Mouse (Mus musculus) retina, embryonic 14.5 days (tissue): Measurements from ENCODE around the gene Angptl3.
A peak's percentile ranks its signal among the peaks of the same experiment; 100 is the strongest.

Source experiments
- DNase-seq: peaks from one replicate; pipeline ENCODE4 v3.0.0-alpha.2; 2015; ENCODE audit warnings: low spot score

Angptl3 gene

DNA sequence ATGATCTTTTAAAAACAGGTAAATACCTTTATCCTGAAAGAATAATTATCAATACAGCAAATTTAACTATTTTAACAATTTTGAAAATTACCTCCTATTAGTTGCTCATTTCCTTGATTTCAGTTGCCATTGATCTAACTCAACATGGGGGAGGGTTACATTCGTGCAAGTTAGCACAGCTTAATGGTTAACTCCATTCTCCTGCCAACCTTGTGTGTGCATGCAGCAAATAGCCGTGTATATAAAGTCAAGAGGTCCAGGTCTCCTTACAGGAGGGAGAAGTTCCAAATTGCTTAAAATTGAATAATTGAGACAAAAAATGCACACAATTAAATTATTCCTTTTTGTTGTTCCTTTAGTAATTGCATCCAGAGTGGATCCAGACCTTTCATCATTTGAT, at the start of gene Angptl3:
TSS of gene Angptl3 (plus strand) at position 269 of the 400 bp plus-strand sequence.
- no peak for DNase-seq

- DNase-seq: no peak
These were observed 46.1 kb upstream of the Angptl3 start for GRCm38 (mm10) chr4:98984701-98985100.

DNA sequence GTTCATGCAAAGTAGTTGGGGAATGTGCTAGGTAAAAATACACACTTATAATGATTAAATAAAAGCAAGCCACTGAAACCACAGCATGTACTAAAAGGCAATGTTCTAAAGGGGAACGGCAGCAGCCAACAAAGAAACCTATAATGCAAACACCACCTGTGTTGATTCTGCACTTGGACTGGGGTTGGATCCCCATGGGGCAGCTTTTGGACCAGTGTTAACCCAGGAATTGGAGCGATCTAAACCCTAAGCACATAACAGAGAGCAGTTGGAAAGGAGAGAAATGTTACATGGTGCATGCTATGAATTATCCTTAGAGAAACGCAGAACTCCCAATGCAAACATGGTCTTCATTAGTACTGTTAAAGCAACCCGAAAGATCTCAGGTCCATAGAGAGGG, 37.3 kb upstream of the Angptl3 start:
- DNase-seq: no peak

GRCm38 (mm10) chr4:99005574-99005973, 25.2 kb upstream of the Angptl3 start:
- no peak for DNase-seq

DNA sequence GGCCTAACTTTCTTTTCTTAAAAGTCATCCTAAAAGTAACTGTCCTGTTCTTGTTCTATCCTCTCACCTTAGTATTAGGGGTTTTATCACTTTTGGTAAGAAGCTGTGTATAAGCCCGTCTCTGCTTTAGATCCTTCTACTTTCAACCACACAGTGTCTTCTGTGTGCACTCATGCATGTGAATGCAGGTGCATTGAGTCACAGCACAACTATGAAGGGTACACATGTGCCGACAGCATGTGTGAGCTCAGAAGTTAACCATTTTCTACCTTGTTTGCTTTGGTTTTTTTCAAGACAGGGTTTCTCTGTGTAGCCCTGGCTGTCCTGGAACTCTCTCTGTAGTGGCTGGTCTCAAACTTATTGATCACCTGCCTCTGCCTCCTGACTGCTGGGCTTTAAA, 24.4 kb upstream of the Angptl3 start:
- DNase-seq: no peak

GRCm38 (mm10) chr4:99011039-99011438, 19.7 kb upstream of the Angptl3 start:
- no peak for DNase-seq

DNA sequence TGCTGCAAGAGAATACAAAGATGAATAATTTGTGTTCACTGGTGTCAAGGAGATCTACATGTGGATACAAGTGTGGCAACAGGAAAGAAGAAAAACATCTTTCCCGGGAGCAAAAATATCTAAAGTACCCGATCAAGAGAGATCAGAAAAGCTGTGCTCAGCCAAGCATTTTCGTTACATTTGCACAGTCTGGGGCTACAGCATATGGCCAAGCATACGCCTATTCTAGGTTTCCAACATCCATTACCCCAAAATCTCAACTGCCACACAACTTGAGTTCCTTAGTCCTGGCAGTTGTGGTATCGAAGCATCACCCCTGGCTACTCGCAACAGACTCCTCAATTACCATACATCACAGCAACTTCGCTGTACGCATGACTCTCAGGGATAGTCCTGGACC, 8.5 kb upstream of the Angptl3 start:
- no peak for DNase-seq

- DNase-seq: no peak
These were observed 2.4 kb upstream of the Angptl3 start for GRCm38 (mm10) chr4:99028377-99028776.

GRCm38 (mm10) chr4:99032921-99033320, 2.2 kb downstream of the Angptl3 start:
- no peak for DNase-seq

DNA sequence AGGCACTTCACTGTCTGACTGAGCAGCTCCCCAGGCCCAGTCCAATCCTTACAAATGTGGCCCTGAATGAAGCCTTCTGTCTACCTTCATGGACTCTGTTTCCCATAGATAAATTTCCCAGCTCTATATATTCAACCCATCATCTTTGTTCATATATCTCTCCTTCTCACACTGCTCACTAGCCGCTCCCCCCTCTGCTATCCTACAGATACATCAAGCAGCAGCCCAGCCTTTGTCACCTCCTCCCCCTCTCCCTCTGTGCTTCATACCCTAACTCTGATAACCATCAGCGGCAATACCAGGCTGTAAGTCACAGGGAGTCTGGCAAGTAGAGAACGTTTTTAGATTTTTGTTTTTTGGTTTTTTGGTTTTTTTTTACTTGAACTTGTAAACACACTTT, 14.1 kb downstream of the Angptl3 start:
- DNase-seq: no peak

- no peak for DNase-seq
These were observed 15.7 kb downstream of the Angptl3 start for GRCm38 (mm10) chr4:99046471-99046870.

DNA sequence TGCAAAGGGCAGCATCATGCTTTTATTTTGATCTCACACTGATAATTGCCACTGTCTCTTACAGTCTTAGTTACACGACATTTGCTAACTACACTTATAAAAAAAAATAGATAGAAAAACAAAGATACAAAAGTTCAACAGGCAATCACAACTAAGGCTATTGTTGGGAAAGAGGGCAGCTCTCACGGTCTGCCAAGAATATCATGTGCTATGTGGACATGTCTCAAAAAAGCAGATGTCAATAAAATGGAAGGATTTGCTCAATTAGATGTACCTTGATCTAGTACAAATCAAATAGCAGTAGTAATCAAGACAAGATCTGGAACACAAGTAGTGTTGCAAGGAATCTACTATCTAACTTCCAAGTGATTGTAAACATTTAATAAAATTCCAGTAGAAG, 17.8 kb downstream of the Angptl3 start:
- DNase-seq: no peak

DNA sequence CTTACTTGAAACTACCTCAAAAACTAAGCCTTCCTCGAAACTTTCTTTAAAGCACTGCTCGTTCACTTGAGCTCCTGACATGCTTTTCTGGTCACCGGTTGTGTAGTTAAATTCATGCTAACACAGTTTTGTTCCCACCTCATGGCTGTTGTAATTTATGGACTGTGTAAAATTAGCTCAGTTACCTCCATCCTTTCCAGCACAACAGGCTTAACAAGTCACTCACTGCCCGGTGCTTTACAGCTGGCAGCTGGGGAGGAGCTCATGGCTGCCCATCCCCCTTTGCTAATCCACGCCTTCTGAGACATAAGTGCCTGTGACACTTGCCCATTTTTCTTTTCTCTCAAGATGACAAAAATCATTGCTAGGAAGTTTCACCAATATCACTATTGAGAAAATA, 33.8 kb downstream of the Angptl3 start:
- peak; percentile 42 for DNase-seq

DNA sequence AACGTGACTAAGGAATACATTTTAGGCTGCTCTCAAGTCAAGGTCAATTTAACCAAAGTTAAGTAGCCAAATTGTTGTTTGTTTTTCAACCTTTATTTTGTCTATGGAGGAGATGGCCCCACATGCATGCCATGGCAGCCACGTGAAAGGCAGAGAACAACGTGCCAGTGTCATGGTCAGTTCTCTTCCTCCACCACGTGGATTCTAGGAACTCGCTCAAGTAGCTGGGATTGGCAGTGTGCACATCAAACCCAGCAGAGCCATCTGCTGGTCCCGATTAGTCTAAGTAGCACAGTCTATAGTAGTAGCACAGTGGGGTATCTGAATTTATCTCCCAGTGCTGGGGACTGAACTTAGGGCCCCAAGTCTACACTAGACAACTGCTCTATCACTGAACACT, 38.1 kb downstream of the Angptl3 start:
- DNase-seq: no peak

DNA sequence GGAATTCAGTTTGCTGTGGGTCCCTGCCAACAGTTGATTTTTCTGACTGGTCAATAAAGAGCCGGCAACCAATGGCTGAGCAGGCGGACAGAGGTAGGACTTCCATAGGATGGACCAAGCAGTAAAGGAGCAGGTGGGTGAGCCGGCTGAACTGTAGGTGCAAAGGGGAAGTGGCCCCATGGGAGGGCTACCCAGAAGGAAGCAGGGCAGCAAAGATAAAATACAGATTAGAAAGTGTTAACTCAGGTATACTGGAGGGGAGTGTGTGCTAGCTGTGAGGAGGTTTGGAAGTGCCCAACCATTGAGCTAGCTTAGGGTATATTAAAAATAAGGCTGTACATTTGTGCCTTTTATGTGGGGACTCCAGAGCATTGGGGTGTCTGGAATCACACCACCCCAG, 47.3 kb downstream of the Angptl3 start:
- DNase-seq: no peak

DNA sequence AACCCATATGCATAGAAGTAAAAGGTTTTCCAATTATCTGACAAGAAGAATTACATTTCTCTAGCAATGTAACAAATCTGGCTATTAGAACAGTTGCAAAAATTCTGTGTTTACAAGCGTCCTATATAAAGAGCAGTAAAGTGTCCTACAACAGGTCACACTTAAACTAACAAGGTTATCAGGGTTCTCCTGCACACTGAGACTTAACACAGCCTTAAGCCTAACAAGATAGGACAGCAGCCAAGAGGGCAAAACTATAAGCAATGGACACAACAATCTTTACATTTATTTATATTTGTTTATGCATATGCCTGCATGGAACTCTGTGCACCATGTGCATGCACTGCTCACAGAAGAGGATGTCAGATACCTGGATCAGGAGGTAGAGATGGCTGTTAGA, 50.4 kb downstream of the Angptl3 start:
- no peak for DNase-seq

DNA sequence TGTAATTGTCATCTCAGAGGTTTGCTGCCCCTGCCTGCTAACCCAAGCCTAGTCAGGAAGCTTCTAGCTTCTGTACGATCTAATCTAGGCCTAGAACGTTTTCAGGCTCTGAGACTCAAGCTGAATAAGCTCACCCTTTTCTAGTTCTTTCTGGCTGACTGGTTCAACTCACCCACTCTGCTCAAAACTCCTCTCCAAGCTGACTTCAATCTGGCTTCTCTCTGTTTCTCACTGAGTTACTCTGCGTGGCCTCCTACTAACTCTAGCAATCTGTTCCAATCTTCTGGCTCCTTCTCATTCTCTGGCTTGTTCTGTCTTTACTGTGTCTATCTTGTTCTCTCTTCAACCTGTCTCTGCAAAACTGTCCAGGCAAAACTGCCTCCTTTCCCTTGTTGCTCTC, 53.1 kb downstream of the Angptl3 start:
- DNase-seq: no peak

DNA sequence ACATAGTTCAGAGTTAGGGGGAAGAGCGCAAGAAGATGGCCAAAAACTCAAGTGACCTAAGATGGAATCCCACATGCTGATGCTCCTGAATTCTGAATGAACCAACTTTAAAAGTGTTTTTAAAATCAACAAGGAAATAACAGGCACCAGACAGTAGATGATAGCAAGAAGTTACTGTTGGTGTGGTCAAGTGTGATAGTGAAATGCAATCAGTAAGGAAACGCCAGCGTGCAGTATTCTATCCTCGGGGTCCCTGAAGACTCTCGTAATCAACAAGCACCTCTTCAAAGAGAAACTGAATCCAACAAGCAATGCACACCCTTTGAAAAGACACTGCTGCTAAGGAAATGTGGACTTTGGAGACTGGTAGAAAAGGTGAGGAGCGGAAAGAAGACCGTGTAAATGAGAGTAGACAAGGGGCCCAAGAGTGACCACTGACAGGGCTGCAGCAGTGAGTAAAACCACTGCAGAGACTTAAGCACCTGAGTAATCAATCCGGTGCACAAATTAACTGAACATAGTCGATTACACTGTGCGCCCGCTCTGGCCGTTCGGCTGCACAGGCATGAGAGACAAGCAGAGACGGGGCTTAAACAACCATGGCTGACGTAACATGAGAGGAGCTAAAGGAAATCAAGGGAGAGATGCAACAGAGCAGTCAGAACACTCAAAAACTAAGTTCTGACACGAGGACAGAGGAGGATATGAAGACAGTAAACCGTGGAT, 57.2 kb downstream of the Angptl3 start:
- no peak for DNase-seq

- DNase-seq: no peak
These were observed 60.5 kb downstream of the Angptl3 start for GRCm38 (mm10) chr4:99091151-99091701.

- DNase-seq: no peak
These were observed 61.0 kb downstream of the Angptl3 start for GRCm38 (mm10) chr4:99091777-99092176.
